10 mouse cellular contexts compared by ENCODE assay signal in the genomic region with DNA sequence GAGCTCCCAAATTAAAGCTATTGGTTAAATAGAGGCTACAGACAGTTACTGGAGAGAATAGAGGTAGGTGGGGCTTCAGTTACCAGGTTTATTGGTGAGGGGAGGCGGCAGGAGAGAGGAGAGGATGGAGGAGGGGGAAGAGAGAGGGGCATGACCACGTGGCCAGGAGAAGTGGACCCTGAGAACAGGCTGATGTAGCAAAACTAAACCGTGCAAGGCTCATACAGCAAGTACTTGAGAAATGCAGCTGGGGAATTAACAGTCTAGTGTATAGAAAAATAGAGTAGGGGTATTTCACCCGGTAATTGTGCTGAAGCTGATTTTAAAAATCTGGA. TPM values are rescaled to one million over a fixed set of nuclear protein-coding genes. Genes with fewer than 3 reads are reported as not detected.
DNase-seq lines count a peak whose midpoint lies in the region; ATAC-seq and TF ChIP-seq lines count a peak whose summit lies in the region.
"Had no signal": no experiment of that assay in that cellular context is flagged by ENCODE, and none has a peak within 500 bp of the region (broad histone marks: within the 10 kb centered on the region; RNA-seq: fewer than 3 reads in every experiment).

No protein-coding gene starts in this region.

- intact Hi-C loops in heart, postnatal 10 days (cut with DNase I) = no loop called here

- 14% methylated on average over 4 of the region's 4 CpGs for WGBS in heart, postnatal 0 days
- WGBS in forebrain, embryonic 14.5 days = 8% methylated on average over 4 of the region's 4 CpGs
- 14% methylated on average over 4 of the region's 4 CpGs for WGBS in limb, embryonic 15.5 days

- peaks cover 11% of the 10 kb centered on the region for H3K4me1 ChIP-seq in heart, postnatal 0 days (ENCODE audit: control insufficient read depth, insufficient read depth)
- 0 out of 2 replicates have a peak, but pooled peaks cover 7% of the 10 kb centered on the region for H3K4me1 ChIP-seq in forebrain, embryonic 14.5 days (ENCODE audit: control insufficient read depth, insufficient read depth, low read length)
- peaks cover 11% of the 10 kb centered on the region for H3K4me1 ChIP-seq in limb, embryonic 15.5 days

- peaks cover 4% of the 10 kb centered on the region; the same call in 1 of the 2 replicates for H3K27me3 ChIP-seq in heart, postnatal 0 days (ENCODE audit: control insufficient read depth, insufficient read depth, low read length)
- H3K27me3 ChIP-seq in forebrain, embryonic 14.5 days (replicated peaks; ENCODE audit: control insufficient read depth, insufficient read depth, low read length) = 0 out of 2 replicates have a peak, but pooled peaks cover 3% of the 10 kb centered on the region
- H3K27me3 ChIP-seq in limb, embryonic 15.5 days = no peaks in the 10 kb centered on the region

- no peak for TF ChIP-seq CTCF in heart, postnatal 0 days (IDR thresholded peaks at IDR 0.05; ENCODE audit: low read depth)

- peak overlapping the region; percentile 51 for H3K4me2 ChIP-seq in heart, postnatal 0 days (ENCODE audit: low read depth, low read length)
- no peak overlapping the region for H3K4me2 ChIP-seq in forebrain, embryonic 14.5 days (ENCODE audit: low read length)
- H3K4me2 ChIP-seq in limb, embryonic 15.5 days = peak overlapping the region; percentile 37

- no peak overlapping the region for H3K9ac ChIP-seq in heart, postnatal 0 days (replicated peaks; ENCODE audit: low read depth, low read length)
- no peak overlapping the region for H3K9ac ChIP-seq in forebrain, embryonic 14.5 days (ENCODE audit: low read length)
- H3K9ac ChIP-seq in limb, embryonic 15.5 days = no peak overlapping the region

- H3K36me3 ChIP-seq in heart, postnatal 0 days (replicated peaks; ENCODE audit: control insufficient read depth, insufficient read depth, low read length) = no peaks in the 10 kb centered on the region
- no peaks in the 10 kb centered on the region for H3K36me3 ChIP-seq in forebrain, embryonic 14.5 days (ENCODE audit: control insufficient read depth, insufficient read depth, low read length)
- H3K36me3 ChIP-seq in limb, embryonic 15.5 days = no peaks in the 10 kb centered on the region

- ATAC-seq in heart, postnatal 0 days (ENCODE audit: insufficient read depth, low read depth) = no peak
- ATAC-seq in forebrain, embryonic 14.5 days = 0 out of 2 replicates have a peak, but pooled peaks have one; percentile 20
- no peak for ATAC-seq in limb, embryonic 15.5 days (ENCODE audit: insufficient number of reproducible peaks, low FRiP score, low TSS enrichment, low read depth)

- no peaks in the 10 kb centered on the region for H3K9me3 ChIP-seq in heart, postnatal 0 days (replicated peaks; ENCODE audit: control insufficient read depth, low read length)
- no peaks in the 10 kb centered on the region for H3K9me3 ChIP-seq in forebrain, embryonic 14.5 days (replicated peaks; ENCODE audit: control insufficient read depth, low read length)
- no peaks in the 10 kb centered on the region for H3K9me3 ChIP-seq in limb, embryonic 15.5 days

- no peak for DNase-seq in heart, postnatal 0 days (ENCODE audit: low spot score)
- no peak for DNase-seq in heart, postnatal 10 days
- DNase-seq in ES-CJ7 (ENCODE audit: low read depth, low spot score) = peak; percentile 92
- DNase-seq in forebrain, embryonic 14.5 days (ENCODE audit: low spot score) = no peak
- DNase-seq in yolk sac, embryonic 10.5 days (ENCODE audit: low spot score) = no peak
- DNase-seq in cerebellum, postnatal 36 days = no peak
- no peak for DNase-seq in right cerebral cortex, postnatal 36 days (ENCODE audit: low spot score in 2 of 2)
- DNase-seq: gastrocnemius, adult 2 months; thymus, postnatal 36 days had no signal

- no peak overlapping the region for H3K27ac ChIP-seq in heart, postnatal 0 days (ENCODE audit: low read depth)
- no peak overlapping the region for H3K27ac ChIP-seq in forebrain, embryonic 14.5 days (ENCODE audit: low read depth, low read length)
- no peak overlapping the region for H3K27ac ChIP-seq in limb, embryonic 15.5 days
- H3K27ac ChIP-seq: gastrocnemius, adult 2 months had no signal

- TF ChIP-seq EP300 in heart, postnatal 0 days (IDR thresholded peaks at IDR 0.05; ENCODE audit: low read depth) = no peak

- no peak overlapping the region for H3K4me3 ChIP-seq in heart, postnatal 0 days (ENCODE audit: low read depth, low read length)
- no peak overlapping the region for H3K4me3 ChIP-seq in forebrain, embryonic 14.5 days (ENCODE audit: low read depth, low read length)
- H3K4me3 ChIP-seq in limb, embryonic 15.5 days = no peak overlapping the region
- H3K4me3 ChIP-seq: gastrocnemius, adult 2 months had no signal

RNA-seq across cellular contexts. Expression of gene Kctd3, which starts 5.9 kb away (rescaled TPM):
- 24.2 and 35.7 TPM in 2 replicates for total RNA-seq in heart, postnatal 0 days (2014; rRNA removed; ENCODE audit: low replicate concordance)
- 15.5 and 16.7 TPM in 2 replicates for polyA plus RNA-seq in heart, postnatal 0 days (2015; fragmentation: Nextera tagmentation; extraction: Ambion mirVana)
- 10 to 100 TPM; 38.0 to 40.2 TPM for total RNA-seq in heart, postnatal 10 days (2021)
- polyA plus RNA-seq in forebrain, embryonic 14.5 days (2014; fragmentation: Nextera tagmentation; extraction: Ambion mirVana) = 34.0 and 39.6 TPM in 2 replicates
- polyA plus RNA-seq in limb, embryonic 15.5 days (2015; fragmentation: Nextera tagmentation; extraction: Ambion mirVana) = 26.0 and 29.6 TPM in 2 replicates
